Mouse (Mus musculus) liver, postnatal 0 days (tissue): ENCODE results near the gene Med24. TPM values are rescaled to one million over a fixed set of nuclear protein-coding genes. Genes with fewer than 3 reads are reported as not detected.
A peak's percentile ranks its signal among the peaks of the same experiment; 100 is the strongest.

Source experiments
- ATAC-seq: fragments of 200-750 bp; cut with Nextera tagmentation; 2 replicates; pipeline ENCODE4 v1.8.0; 2017; ENCODE audit warnings: mild to moderate bottlenecking, moderate library complexity
- DNase-seq: peaks from one replicate; pipeline ENCODE4 v3.0.0-alpha.2; 2016
- H3K27ac ChIP-seq: fragments of 300-500 bp; sonication (generic); 2 replicates; pipeline ENCODE4 v1.5.1; 2014; ENCODE audit warnings: antibody characterized with exemption, moderate library complexity, mild to moderate bottlenecking, low read depth
- H3K27me3 ChIP-seq: fragments of 300-500 bp; sonication (generic); 2 replicates; pipeline ENCODE4 v1.6.1; 2014; ENCODE audit warnings: low read length, control low read depth, mixed read lengths; ENCODE audit not compliant: insufficient read depth
- H3K36me3 ChIP-seq: fragments of 300-500 bp; sonication (generic); replicated peaks from 2 replicates; pipeline ENCODE4 v1.6.1; 2014; ENCODE audit warnings: mild to moderate bottlenecking, control low read depth, low read length, moderate library complexity, mixed read lengths; ENCODE audit not compliant: insufficient read depth
- H3K4me1 ChIP-seq: fragments of 300-500 bp; sonication (generic); 2 replicates; pipeline ENCODE4 v1.6.1; 2014; ENCODE audit warnings: antibody characterized with exemption, mild to moderate bottlenecking, control low read depth; ENCODE audit not compliant: insufficient read depth
- H3K4me2 ChIP-seq: fragments of 300-500 bp; sonication (generic); 2 replicates; pipeline ENCODE4 v1.6.1; 2014; ENCODE audit warnings: low read depth, mild to moderate bottlenecking, low read length, moderate library complexity, mixed read lengths
- H3K4me3 ChIP-seq: fragments of 300-500 bp; sonication (generic); 2 replicates; pipeline ENCODE4 v1.5.1; 2014; ENCODE audit warnings: low read depth, low read length
- H3K9ac ChIP-seq: fragments of 300-500 bp; sonication (generic); replicated peaks from 2 replicates; pipeline ENCODE4 v1.6.1; 2014; ENCODE audit warnings: mild to moderate bottlenecking, moderate library complexity
- H3K9me3 ChIP-seq: fragments of 300-500 bp; sonication (generic); 2 replicates; pipeline ENCODE4 v1.6.1; 2016; ENCODE audit warnings: mild to moderate bottlenecking, control low read depth, low read length, mixed read lengths
- CTCF ChIP-seq: sonication (generic); IDR thresholded peaks from 2 replicates; pipeline ENCODE4 v1.5.1; 2016; ENCODE audit warnings: antibody characterized with exemption, low read depth
- EP300 ChIP-seq: IDR thresholded peaks from 2 replicates; pipeline ENCODE4 v1.6.1; 2016; ENCODE audit warnings: antibody characterized with exemption, low read depth, mild to moderate bottlenecking
- WGBS: fragments of 180-500 bp; shearing (Covaris S2); extraction: QIAGEN DNeasy Blood & Tissue Kit; methylation state at CpG from one replicate; pipeline ENCODE4 v1.1.7; 2014; ENCODE audit not compliant: insufficient replicate concordance; 5-methylcytosine and 5-hydroxymethylcytosine counted together
- polyA plus RNA-seq: library from polyadenylated mRNA; unstranded; fragments of >200 nt; fragmentation: Nextera tagmentation; extraction: Ambion mirVana; gene quantifications from 2 replicates; pipeline ENCODE4 v1.2.1, GENCODE M21; 2015

The Med24 gene
- polyA plus RNA-seq, 1 experiment from 2014 or later = 10.9 TPM

GRCm38 (mm10) chr11:98748506-98749416, 19.5 kb upstream of the Med24 start:
- Histone ChIP-seq H3K4me2 (no peak overlapping the region), H3K27me3 (no peaks in the 10 kb centered on the region), H3K27ac (0 out of 2 replicates have a peak overlapping the region, but pooled peaks have one; percentile 62), H3K9ac (no peak overlapping the region), H3K9me3 (no peaks in the 10 kb centered on the region), H3K4me3 (no peak overlapping the region), H3K36me3 (no peaks in the 10 kb centered on the region), H3K4me1 (peaks cover 84% of the 10 kb centered on the region)
- DNase-seq = no peak
- TF ChIP-seq CTCF (peak; percentile 29; the same call in 1 of the 2 replicates), EP300 (no peak)
- no peak for ATAC-seq
- 45% methylated on average over 15 of the region's 15 CpGs for WGBS

GRCm38 (mm10) chr11:98747804-98748505, 18.7 kb upstream of the Med24 start:
- DNase-seq (no peak), ATAC-seq (no peak)
- Histone ChIP-seq H3K9ac (no peak overlapping the region), H3K27ac (peak overlapping the region; percentile 62; the same call in 1 of the 2 replicates), H3K4me3 (no peak overlapping the region), H3K27me3 (no peaks in the 10 kb centered on the region), H3K9me3 (no peaks in the 10 kb centered on the region), H3K4me1 (peaks cover 84% of the 10 kb centered on the region), H3K4me2 (peak overlapping the region; percentile 73), H3K36me3 (no peaks in the 10 kb centered on the region)
- 36% methylated on average over 6 of the region's 6 CpGs for WGBS
- TF ChIP-seq EP300 (no peak), CTCF (no peak; the same call in 1 of the 2 replicates)

DNA sequence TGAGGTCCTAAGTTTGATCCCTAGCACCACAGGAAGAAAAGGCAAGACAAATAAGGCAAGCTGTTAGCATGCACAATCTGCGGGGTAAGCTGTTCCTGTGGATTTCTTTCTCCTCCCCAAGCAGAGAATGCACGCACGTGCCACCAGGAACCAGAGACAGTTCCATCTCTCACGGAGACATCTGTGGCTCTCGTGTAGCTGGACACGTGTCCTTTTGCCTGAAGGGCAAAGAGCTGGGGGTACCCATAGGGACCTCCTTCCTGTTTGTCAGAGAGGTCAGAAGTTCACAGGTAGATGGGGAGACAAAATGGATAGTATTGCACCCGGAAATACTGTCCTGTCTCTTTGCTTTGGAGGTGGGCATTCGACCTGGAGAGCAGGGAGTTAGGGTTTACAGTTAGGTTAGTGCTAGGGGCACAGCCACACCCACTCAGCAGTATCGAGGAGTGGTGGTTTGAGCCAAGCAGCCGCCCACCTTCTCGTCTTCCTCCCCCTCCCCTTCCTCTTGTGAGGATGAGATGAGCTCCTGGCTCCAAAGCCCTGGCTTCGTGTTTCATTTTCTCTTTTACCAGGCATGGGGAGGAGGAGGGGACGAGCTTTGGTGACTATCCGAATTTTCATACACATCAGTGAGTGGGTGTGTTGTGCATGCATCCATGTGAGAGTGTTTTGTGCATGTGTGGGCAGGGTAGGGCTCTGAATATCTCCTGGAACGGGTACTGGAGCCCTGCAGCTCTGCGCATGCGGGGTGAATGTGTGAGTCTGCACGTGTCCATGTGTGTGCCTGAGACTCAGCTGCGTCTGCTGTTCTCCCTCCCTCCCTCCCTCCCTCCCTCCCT, 17.8 kb upstream of the Med24 start:
- DNase-seq (peak; percentile 76), ATAC-seq (peak; percentile 66)
- H3K27me3 ChIP-seq = no peaks in the 10 kb centered on the region
- no peaks in the 10 kb centered on the region for H3K9me3 ChIP-seq
- H3K4me1 ChIP-seq = peaks cover 83% of the 10 kb centered on the region
- H3K27ac ChIP-seq = peak overlapping the region; percentile 61
- WGBS = 1% methylated on average over 19 of the region's 19 CpGs
- peak overlapping the region; percentile 73 for H3K4me2 ChIP-seq
- no peaks in the 10 kb centered on the region for H3K36me3 ChIP-seq
- TF ChIP-seq EP300 (no peak), CTCF (no peak)
- H3K9ac ChIP-seq = peak overlapping the region; percentile 55
- H3K4me3 ChIP-seq = peak overlapping the region; percentile 37

DNA sequence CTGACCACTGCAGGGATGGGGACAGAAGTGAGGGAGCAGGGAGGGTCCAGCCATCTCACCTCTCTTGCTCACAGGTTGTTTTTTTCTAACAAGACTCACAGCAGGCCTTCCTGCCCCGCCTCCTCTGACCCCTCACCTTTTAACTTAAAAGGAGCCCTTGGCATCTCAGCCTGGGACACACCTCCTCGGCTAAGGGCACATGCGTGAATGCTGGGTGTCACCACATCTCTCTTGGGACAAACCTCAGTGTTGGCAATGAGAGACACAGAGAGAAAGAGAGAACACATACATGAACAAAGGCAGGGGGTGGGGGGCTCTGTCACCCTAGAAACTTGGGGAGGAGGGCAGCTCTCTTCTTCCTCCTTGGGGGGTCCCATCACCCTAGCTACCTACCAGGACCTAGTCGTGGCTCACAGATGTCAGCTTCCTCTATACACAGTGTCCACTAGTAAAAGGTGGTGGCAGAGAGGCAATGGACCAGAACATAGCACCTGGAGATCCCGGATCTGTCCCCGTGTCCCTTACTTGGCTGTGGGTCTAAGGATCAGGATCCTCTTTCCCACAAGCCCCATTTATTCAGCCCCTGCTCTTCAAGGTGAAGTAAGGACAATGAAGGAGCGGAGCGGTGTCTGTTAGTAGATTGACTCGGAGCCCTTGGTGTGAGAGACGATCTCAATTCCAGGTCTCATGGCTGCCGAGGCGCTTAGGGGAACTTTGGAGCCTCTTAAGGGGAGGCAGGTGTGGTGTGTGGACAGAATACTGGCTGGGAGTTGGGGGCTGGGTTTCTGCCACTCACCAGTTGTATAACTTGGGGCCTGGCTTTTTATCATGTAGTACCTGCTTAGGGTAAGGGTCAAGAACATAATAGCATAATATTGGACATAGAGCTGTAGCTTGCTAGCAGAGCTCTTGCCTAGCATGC, 17.0 kb upstream of the Med24 start:
- Histone ChIP-seq H3K4me2 (peak overlapping the region; percentile 73), H3K36me3 (no peaks in the 10 kb centered on the region), H3K9me3 (no peaks in the 10 kb centered on the region), H3K9ac (no peak overlapping the region), H3K27me3 (no peaks in the 10 kb centered on the region), H3K4me3 (no peak overlapping the region), H3K27ac (no peak overlapping the region), H3K4me1 (peaks cover 75% of the 10 kb centered on the region)
- WGBS = 53% methylated on average over 12 of the region's 12 CpGs
- DNase-seq (no peak), ATAC-seq (no peak)
- no peak for TF ChIP-seq CTCF
- no peak for TF ChIP-seq EP300

GRCm38 (mm10) chr11:98744456-98745019, 15.3 kb upstream of the Med24 start:
- TF ChIP-seq CTCF (no peak), EP300 (no peak)
- Histone ChIP-seq H3K4me3 (no peak overlapping the region), H3K27me3 (no peaks in the 10 kb centered on the region), H3K27ac (peak overlapping the region; percentile 42; the same call in 1 of the 2 replicates), H3K4me2 (peak overlapping the region; percentile 94; the same call in 1 of the 2 replicates), H3K9ac (no peak overlapping the region), H3K36me3 (no peaks in the 10 kb centered on the region), H3K4me1 (peaks cover 72% of the 10 kb centered on the region), H3K9me3 (no peaks in the 10 kb centered on the region)
- no peak for ATAC-seq
- DNase-seq = no peak
- 64% methylated on average over 7 of the region's 7 CpGs for WGBS
